Mouse (Mus musculus): ENCODE measurements around the gene Tanc1.

GRCm38 (mm10) chr2:59693473-59693872, 81.6 kb downstream of the Tanc1 start:
- TF ChIP-seq GATA1 (IDR thresholded peaks at IDR 0.05; ENCODE audit: borderline replicate concordance, low read length) = no peak
- TF ChIP-seq CTCF (IDR thresholded peaks at IDR 0.05; ENCODE audit: low read depth, low read length) = no peak

Data from G1E (cell line).